Comparison of ENCODE assay signal across 29 mouse cellular contexts in the genomic region with DNA sequence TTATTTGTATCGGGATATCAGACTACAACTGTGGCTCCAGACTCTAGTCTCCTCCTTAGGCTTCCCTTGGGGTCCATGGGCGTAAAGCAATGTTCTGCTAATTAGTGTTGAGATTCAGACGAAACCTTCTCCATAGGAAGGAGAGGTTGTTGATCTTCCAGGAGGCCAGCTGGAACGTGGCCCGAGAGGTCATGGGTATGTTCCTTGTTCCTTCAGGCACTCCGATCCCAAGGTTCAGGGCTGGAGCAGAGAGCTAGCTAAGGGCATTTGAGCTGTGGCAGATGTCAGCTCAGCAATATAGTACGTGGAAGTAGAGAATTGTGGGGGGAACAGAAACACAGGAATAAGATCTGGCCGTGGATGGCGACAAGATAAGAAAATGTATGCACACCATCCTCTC. TPM values are rescaled to one million over a fixed set of nuclear protein-coding genes. Genes with fewer than 3 reads are reported as not detected.
A peak's percentile ranks its signal among the peaks of the same experiment; 100 is the strongest.
DNase-seq lines count a peak whose midpoint lies in the region; ATAC-seq and TF ChIP-seq lines count a peak whose summit lies in the region.
"Had no signal": no experiment of that assay in that cellular context is flagged by ENCODE, and none has a peak within 500 bp of the region (broad histone marks: within the 10 kb centered on the region; RNA-seq: fewer than 3 reads in every experiment).

No protein-coding gene starts in this region.

- peaks cover 19 to 28% of the 10 kb centered on the region in 2 experiments for H3K4me1 ChIP-seq in heart, embryonic 14.5 days (ENCODE audit: control insufficient read depth in 2 of 2, insufficient read depth in 2 of 2, low read length in 2 of 2)
- peaks cover 14% of the 10 kb centered on the region; the same call in 1 of the 2 replicates for H3K4me1 ChIP-seq in heart, postnatal 0 days (ENCODE audit: control insufficient read depth, insufficient read depth)

- intact Hi-C loops in heart, postnatal 36 days (cut with DNase I): no loop called here
- intact Hi-C loops in heart, postnatal 25 days (cut with DNase I): no loop called here
- intact Hi-C loops in gastrocnemius, adult 2 months (cut with DNase I): loop anchor here (5.0 kb wide), 1 partner anchor 263 kb away; the partner anchor contains the start of gene Mrps16

- H3K4me2 ChIP-seq in heart, embryonic 14.5 days (ENCODE audit: low read length): peak overlapping the region; percentile 59
- peak overlapping the region; percentile 55; the same call in 1 of the 2 replicates for H3K4me2 ChIP-seq in heart, postnatal 0 days (ENCODE audit: low read depth, low read length)
- H3K4me2 ChIP-seq: limb, embryonic 13.5 days; liver, embryonic 13.5 days; lung, embryonic 14.5 days; midbrain, embryonic 13.5 days had no signal

- no peaks in the 10 kb centered on the region for H3K9me3 ChIP-seq in heart, embryonic 14.5 days (ENCODE audit: control insufficient read depth, low read length)
- no peaks in the 10 kb centered on the region for H3K9me3 ChIP-seq in heart, postnatal 0 days (replicated peaks; ENCODE audit: control insufficient read depth, low read length)
- H3K9me3 ChIP-seq: forebrain, embryonic 10.5 days; limb, embryonic 13.5 days; liver, embryonic 13.5 days; megakaryocyte, embryonic 14.5 days; midbrain, embryonic 13.5 days had no signal

- peak overlapping the region in 1 of 2 experiments; percentile 25; a peak in 2 of 4 replicates for H3K4me3 ChIP-seq in heart, embryonic 14.5 days (ENCODE audit: control insufficient read depth in 1 of 2, insufficient read depth in 1 of 2, low read depth in 1 of 2, low read length in 2 of 2)
- peak overlapping the region; percentile 80 for H3K4me3 ChIP-seq in gastrocnemius, adult 2 months
- no peak overlapping the region; the same call in 1 of the 2 replicates for H3K4me3 ChIP-seq in heart, postnatal 0 days (ENCODE audit: low read depth, low read length)
- H3K4me3 ChIP-seq: forebrain, embryonic 10.5 days; limb, embryonic 13.5 days; liver, embryonic 13.5 days; megakaryocyte, embryonic 14.5 days; midbrain, embryonic 13.5 days had no signal

- DNase-seq in heart, adult 11 months: peak; percentile 90
- DNase-seq in heart, postnatal 36 days: no peak
- no peak for DNase-seq in heart, postnatal 25 days (ENCODE audit: low spot score)
- DNase-seq in gastrocnemius, adult 2 months: peak; percentile 90
- DNase-seq in heart, postnatal 0 days (ENCODE audit: low spot score): no peak
- no peak for DNase-seq in yolk sac, embryonic 10.5 days (ENCODE audit: low spot score)
- DNase-seq in thymus, postnatal 36 days: no peak
- DNase-seq: adrenal gland, adult 2 months; cerebellum, adult 18-20 months; cerebellum, postnatal 14 days; forebrain, postnatal 0 days; kidney, adult 9 months; kidney, postnatal 25 days; layer of hippocampus, postnatal 36 days; liver, embryonic 13.5 days; lung, embryonic 14.5 days; thymus, postnatal 14 days had no signal

- no peaks in the 10 kb centered on the region for H3K27me3 ChIP-seq in heart, embryonic 14.5 days (ENCODE audit: control insufficient read depth, insufficient read depth, low read length)
- no peaks in the 10 kb centered on the region for H3K27me3 ChIP-seq in heart, postnatal 0 days (ENCODE audit: control insufficient read depth, insufficient read depth, low read length)
- H3K27me3 ChIP-seq: limb, embryonic 13.5 days; liver, embryonic 13.5 days had no signal

- no peak for ATAC-seq in heart, embryonic 14.5 days (ENCODE audit: insufficient number of reproducible peaks, insufficient read depth, low FRiP score, low read depth)
- no peak for ATAC-seq in heart, postnatal 0 days (ENCODE audit: insufficient read depth, low read depth)
- ATAC-seq: CD4-positive, CD25-positive, alpha-beta regulatory T cell, adult 4 months; forebrain, postnatal 0 days; hindbrain, postnatal 0 days; intestine, embryonic 16.5 days; midbrain, embryonic 13.5 days had no signal

- peak overlapping the region; percentile 60 for H3K9ac ChIP-seq in heart, embryonic 14.5 days (ENCODE audit: low read length)
- 0 out of 2 replicates have a peak overlapping the region, but pooled peaks have one; percentile 22 for H3K9ac ChIP-seq in heart, postnatal 0 days (replicated peaks; ENCODE audit: low read depth, low read length)
- H3K9ac ChIP-seq: forebrain, postnatal 0 days; limb, embryonic 13.5 days; liver, embryonic 13.5 days; lung, embryonic 14.5 days; midbrain, embryonic 13.5 days had no signal

- H3K27ac ChIP-seq in heart, embryonic 14.5 days (replicated peaks in 1 of 2; ENCODE audit: control insufficient read depth in 1 of 2, insufficient read depth in 1 of 2, low read depth in 2 of 2, low read length in 2 of 2): peak overlapping the region; percentile 15 to 52
- H3K27ac ChIP-seq in gastrocnemius, adult 2 months: peak overlapping the region; percentile 98
- peak overlapping the region; percentile 39 for H3K27ac ChIP-seq in heart, postnatal 0 days (ENCODE audit: low read depth)
- H3K27ac ChIP-seq: forebrain, embryonic 10.5 days; hindbrain, postnatal 0 days; limb, embryonic 13.5 days; liver, embryonic 13.5 days; midbrain, embryonic 13.5 days; stomach, postnatal 0 days had no signal

- H3K36me3 ChIP-seq in heart, embryonic 14.5 days (ENCODE audit: control insufficient read depth, insufficient read depth, low read length): peaks cover 11% of the 10 kb centered on the region; the same call in 1 of the 2 replicates
- peaks cover 6% of the 10 kb centered on the region; the same call in 1 of the 2 replicates for H3K36me3 ChIP-seq in heart, postnatal 0 days (replicated peaks; ENCODE audit: control insufficient read depth, insufficient read depth, low read length)
- H3K36me3 ChIP-seq: forebrain, embryonic 10.5 days; limb, embryonic 13.5 days; liver, embryonic 13.5 days; midbrain, embryonic 13.5 days had no signal

- 44% methylated on average over 9 of the region's 9 CpGs for WGBS in heart, embryonic 14.5 days
- 45% methylated on average over 9 of the region's 9 CpGs for WGBS in heart, postnatal 0 days

- no peak for TF ChIP-seq CTCF in gastrocnemius, adult 2 months (IDR thresholded peaks at IDR 0.05)
- TF ChIP-seq CTCF in heart, postnatal 0 days (IDR thresholded peaks at IDR 0.05; ENCODE audit: low read depth): no peak

- TF ChIP-seq EP300 in heart, postnatal 0 days (IDR thresholded peaks at IDR 0.05; ENCODE audit: low read depth): no peak

RNA-seq across cellular contexts. Expression of gene Myoz1, which starts 0.6 kb away (rescaled TPM):
- total RNA-seq in heart, postnatal 36 days (2021): under 1 TPM; 0.92 to 1.00 TPM
- 18.5 and 20.2 TPM in 2 replicates for polyA plus RNA-seq in heart, embryonic 14.5 days (2014; fragmentation: Nextera tagmentation; extraction: Ambion mirVana)
- under 1 TPM; 0.39 to 0.67 TPM for total RNA-seq in heart, postnatal 25 days (2021)
- total RNA-seq in gastrocnemius, adult 2 months (2021): 1,000 to 10,000 TPM; 2,377 to 3,782 TPM
- total RNA-seq in heart, postnatal 0 days (2014; rRNA removed; ENCODE audit: low replicate concordance): 17.7 and 25.0 TPM in 2 replicates
- 11.5 and 13.0 TPM in 2 replicates for polyA plus RNA-seq in heart, postnatal 0 days (2015; fragmentation: Nextera tagmentation; extraction: Ambion mirVana)
- total RNA-seq: adrenal gland, adult 2 months; hindbrain, postnatal 0 days; layer of hippocampus, postnatal 36 days; left cerebral cortex, postnatal 14 days had no signal
- polyA plus RNA-seq: adrenal gland, adult 2 months; CD4-positive, CD25-positive, alpha-beta regulatory T cell, adult 4 months; hindbrain, embryonic 11.5 days; hindbrain, postnatal 0 days; midbrain, embryonic 13.5 days had no signal

RNA-seq across cellular contexts. Expression of gene Synpo2l, which starts 12.4 kb away (rescaled TPM):
- total RNA-seq in heart, postnatal 36 days (2021): 100 to 1,000 TPM; 111 to 118 TPM
- polyA plus RNA-seq in heart, embryonic 14.5 days (2014; fragmentation: Nextera tagmentation; extraction: Ambion mirVana): 153 and 172 TPM in 2 replicates
- 100 to 1,000 TPM; 128 to 138 TPM for total RNA-seq in heart, postnatal 25 days (2021)
- total RNA-seq in gastrocnemius, adult 2 months (2021): 100 to 1,000 TPM; 142 to 187 TPM
- 190 and 249 TPM in 2 replicates for total RNA-seq in heart, postnatal 0 days (2014; rRNA removed; ENCODE audit: low replicate concordance)
- 96.8 and 104 TPM in 2 replicates for polyA plus RNA-seq in heart, postnatal 0 days (2015; fragmentation: Nextera tagmentation; extraction: Ambion mirVana)
- total RNA-seq: monocyte, adult 5-6 weeks had no signal
- polyA plus RNA-seq: CD4-positive, CD25-positive, alpha-beta regulatory T cell, adult 4 months had no signal

RNA-seq across cellular contexts. Expression of gene Usp54, which starts 14.9 kb away (rescaled TPM):
- total RNA-seq in heart, postnatal 36 days (2021): 10 to 100 TPM; 20.9 to 21.1 TPM
- 5.5 and 6.1 TPM in 2 replicates for polyA plus RNA-seq in heart, embryonic 14.5 days (2014; fragmentation: Nextera tagmentation; extraction: Ambion mirVana)
- total RNA-seq in heart, postnatal 25 days (2021): 10 to 100 TPM; 16.6 to 17.6 TPM
- 1 to 10 TPM; 4.9 to 6.3 TPM for total RNA-seq in gastrocnemius, adult 2 months (2021)
- total RNA-seq in heart, postnatal 0 days (2014; rRNA removed; ENCODE audit: low replicate concordance): 8.8 and 29.8 TPM in 2 replicates
- polyA plus RNA-seq in heart, postnatal 0 days (2015; fragmentation: Nextera tagmentation; extraction: Ambion mirVana): 2.8 and 3.0 TPM in 2 replicates

RNA-seq across cellular contexts. Expression of gene Sec24c, which starts 18.4 kb away (rescaled TPM):
- 100 to 1,000 TPM in 1 of 2 experiments, 10 to 100 TPM in 1; 97.8 to 104 TPM for total RNA-seq in heart, postnatal 36 days (2021)
- 69.2 and 75.7 TPM in 2 replicates for polyA plus RNA-seq in heart, embryonic 14.5 days (2014; fragmentation: Nextera tagmentation; extraction: Ambion mirVana)
- 100 to 1,000 TPM in 1 of 2 experiments, 10 to 100 TPM in 1; 96.8 to 107 TPM for total RNA-seq in heart, postnatal 25 days (2021)
- total RNA-seq in gastrocnemius, adult 2 months (2021): 10 to 100 TPM; 73.8 to 76.3 TPM
- total RNA-seq in heart, postnatal 0 days (2014; rRNA removed; ENCODE audit: low replicate concordance): 71.2 and 91.6 TPM in 2 replicates
- polyA plus RNA-seq in heart, postnatal 0 days (2015; fragmentation: Nextera tagmentation; extraction: Ambion mirVana): 42.6 and 42.9 TPM in 2 replicates

RNA-seq across cellular contexts. Expression of gene Fut11, which starts 39.0 kb away (rescaled TPM):
- total RNA-seq in heart, postnatal 36 days (2021): 1 to 10 TPM; 6.6 to 7.1 TPM
- 16.5 and 17.8 TPM in 2 replicates for polyA plus RNA-seq in heart, embryonic 14.5 days (2014; fragmentation: Nextera tagmentation; extraction: Ambion mirVana)
- 1 to 10 TPM; 6.0 to 7.4 TPM for total RNA-seq in heart, postnatal 25 days (2021)
- total RNA-seq in gastrocnemius, adult 2 months (2021): 1 to 10 TPM; 1.9 to 3.3 TPM
- total RNA-seq in heart, postnatal 0 days (2014; rRNA removed; ENCODE audit: low replicate concordance): 11.1 and 14.2 TPM in 2 replicates
- polyA plus RNA-seq in heart, postnatal 0 days (2015; fragmentation: Nextera tagmentation; extraction: Ambion mirVana): 11.4 and 11.9 TPM in 2 replicates

Comparison
In these comparisons a context has a peak if more than half of its experiments do, and no peak if none do; other contexts are left out.
1. DNase-seq: peak in heart, adult 11 months (single experiment) and gastrocnemius, adult 2 months (single experiment); none in heart, postnatal 36 days (0 of 2), heart, postnatal 25 days (single experiment), heart, postnatal 0 days (single experiment), yolk sac, embryonic 10.5 days (single experiment) and thymus, postnatal 36 days (0 of 2).
2. H3K27ac ChIP-seq: peak in every context shown above with its lines; median percentile 98 in gastrocnemius, adult 2 months; 39 in heart, postnatal 0 days; 34 in heart, embryonic 14.5 days.
3. RNA of gene Myoz1, which starts 0.6 kb away (total RNA-seq): 2,377 to 3,782 TPM in gastrocnemius, adult 2 months; 17.7 to 25.0 TPM in heart, postnatal 0 days, 0.92 to 1.00 TPM in heart, postnatal 36 days and 0.39 to 0.67 TPM in heart, postnatal 25 days; every median in the first group is over 10 times any median in the second.